Mouse (Mus musculus): ENCODE data around the gene Vgf. TPM values are rescaled to one million over a fixed set of nuclear protein-coding genes. Genes with fewer than 3 reads are reported as not detected.

The Vgf gene
- 0.28 TPM for polyA plus RNA-seq (2012; fragmentation: generic; extraction: Trizol)
- long read RNA-seq, experiment 1: 0 reads
- long read RNA-seq, experiment 2: 0 reads

DNA sequence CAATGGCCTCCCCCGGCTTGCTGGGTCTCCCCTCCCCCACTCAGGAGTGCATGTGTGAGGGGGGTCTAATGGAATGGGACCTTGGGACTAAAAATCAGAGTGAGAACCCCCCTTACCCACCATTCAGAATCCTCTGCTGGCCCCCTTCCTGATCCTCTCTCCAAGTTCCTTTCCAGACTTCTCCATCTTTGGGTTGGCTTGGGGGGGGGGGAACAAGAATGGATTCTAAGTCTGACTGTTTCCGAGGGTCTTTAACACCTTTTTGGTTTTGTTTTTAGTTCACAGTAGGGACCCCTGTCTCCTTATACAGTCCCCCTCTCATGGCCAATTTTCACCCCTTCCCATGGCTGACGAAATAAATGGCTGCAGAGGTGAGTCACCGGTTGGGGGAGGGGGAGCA, at the start of gene Vgf:
Gene Vgf, plus strand, starts transcription at position 301 of the 400 bp plus-strand sequence.
- TF ChIP-seq MYOD1 (IDR thresholded peaks at IDR 0.05; ENCODE audit: control insufficient read depth, insufficient read length, low read depth): no peak
- TF ChIP-seq MYOG (IDR thresholded peaks at IDR 0.05; ENCODE audit: control insufficient read depth, extremely low read depth, insufficient read length): no peak
- no peak for TF ChIP-seq USF1 (IDR thresholded peaks at IDR 0.05; ENCODE audit: low read depth)
- no peak for TF ChIP-seq CTCF (IDR thresholded peaks at IDR 0.05; ENCODE audit: control insufficient read depth, insufficient read depth, insufficient read length)
- no peak for TF ChIP-seq MAX (IDR thresholded peaks at IDR 0.05)
- TF ChIP-seq FOSL1 (IDR thresholded peaks at IDR 0.05; ENCODE audit: insufficient read depth, low read length, poor library complexity, severe bottlenecking): no peak
- no peak for TF ChIP-seq CEBPB (IDR thresholded peaks at IDR 0.05; ENCODE audit: low read depth)
- H3K4me3 ChIP-seq (ENCODE audit: insufficient read depth, poor library complexity, severe bottlenecking): no peak within 1 kb of the TSS

DNA sequence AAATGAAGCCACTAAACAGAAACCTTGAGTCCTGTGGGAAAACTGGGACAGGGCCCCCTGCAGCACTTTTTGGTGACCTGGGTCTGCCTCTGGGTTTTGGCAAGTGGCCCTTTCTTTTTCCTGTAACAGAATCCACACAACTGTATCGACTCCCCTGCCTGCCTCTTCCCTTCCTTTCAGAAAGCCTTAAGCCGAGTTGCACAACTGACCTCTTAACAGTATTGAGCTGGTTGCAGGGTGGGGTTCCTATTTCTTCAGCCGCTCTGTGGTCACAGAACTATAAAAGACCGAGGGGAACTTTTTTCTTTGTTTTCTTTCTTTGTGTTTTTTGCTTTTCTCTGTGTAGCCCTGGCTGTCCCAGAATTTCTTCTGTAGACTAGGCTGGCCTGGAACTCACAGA, 48.4 kb upstream of the Vgf start:
- TF ChIP-seq USF1 (IDR thresholded peaks at IDR 0.05; ENCODE audit: low read depth) (no peak), CEBPB (IDR thresholded peaks at IDR 0.05; ENCODE audit: low read depth) (no peak)
- H3K79me2 ChIP-seq (ENCODE audit: control insufficient read depth, insufficient read depth): no peaks in the 10 kb centered on the region

More for the DNA sequence above, at the start of gene Vgf:
- Histone ChIP-seq H3K27me3 (ENCODE audit: control insufficient read depth, insufficient read depth, insufficient read length) (no peaks in the 10 kb centered on the region), H3K79me2 (ENCODE audit: control insufficient read depth, insufficient read depth) (no peaks in the 10 kb centered on the region), H3K36me3 (ENCODE audit: control insufficient read depth, insufficient read depth) (no peaks in the 10 kb centered on the region), H3K79me3 (ENCODE audit: low read depth) (no peaks in the 10 kb centered on the region), H3ac (ENCODE audit: control insufficient read depth, insufficient read length, low read depth) (no peak within 1 kb of the TSS)

DNA sequence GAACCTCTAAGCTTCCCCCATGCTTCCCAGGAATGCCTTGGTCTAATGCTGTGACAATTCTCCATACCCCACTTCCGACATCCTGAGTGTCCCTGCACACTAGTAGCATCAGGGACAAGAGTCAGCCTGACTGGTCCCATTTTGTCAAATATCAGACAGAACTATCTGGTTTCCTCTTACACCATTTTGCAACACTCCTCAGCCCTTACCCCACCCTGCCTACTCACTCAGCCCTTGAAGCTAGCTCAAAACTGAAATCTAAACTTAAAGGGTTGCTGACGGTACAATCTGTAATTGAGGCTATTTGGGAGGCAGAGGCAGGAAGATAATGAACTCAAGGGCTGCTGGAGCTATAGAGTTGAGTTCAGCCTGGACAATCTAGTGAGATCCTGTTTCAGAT, 46.4 kb upstream of the Vgf start:
- H3ac ChIP-seq (ENCODE audit: control insufficient read depth, insufficient read length, low read depth): no peak overlapping the region
- H3K27me3 ChIP-seq (ENCODE audit: control insufficient read depth, insufficient read depth, insufficient read length): no peaks in the 10 kb centered on the region
- H3K36me3 ChIP-seq (ENCODE audit: control insufficient read depth, insufficient read depth): peaks cover 24% of the 10 kb centered on the region
- no peaks in the 10 kb centered on the region for H3K79me3 ChIP-seq (ENCODE audit: low read depth)
- H3K79me2 ChIP-seq (ENCODE audit: control insufficient read depth, insufficient read depth): no peaks in the 10 kb centered on the region
- H3K4me3 ChIP-seq (ENCODE audit: insufficient read depth, poor library complexity, severe bottlenecking): no peak overlapping the region
- TF ChIP-seq MYOG (IDR thresholded peaks at IDR 0.05; ENCODE audit: control insufficient read depth, extremely low read depth, insufficient read length) (no peak), USF1 (IDR thresholded peaks at IDR 0.05; ENCODE audit: low read depth) (no peak), MYOD1 (IDR thresholded peaks at IDR 0.05; ENCODE audit: control insufficient read depth, insufficient read length, low read depth) (no peak), MAX (IDR thresholded peaks at IDR 0.05) (no peak), FOSL1 (IDR thresholded peaks at IDR 0.05; ENCODE audit: insufficient read depth, low read length, poor library complexity, severe bottlenecking) (no peak), CEBPB (IDR thresholded peaks at IDR 0.05; ENCODE audit: low read depth) (no peak)

More for the DNA sequence above, 48.4 kb upstream of the Vgf start:
- Histone ChIP-seq H3K79me3 (ENCODE audit: low read depth) (no peaks in the 10 kb centered on the region), H3K36me3 (ENCODE audit: control insufficient read depth, insufficient read depth) (peaks cover 12% of the 10 kb centered on the region), H3K4me3 (ENCODE audit: insufficient read depth, poor library complexity, severe bottlenecking) (no peak overlapping the region), H3K27me3 (ENCODE audit: control insufficient read depth, insufficient read depth, insufficient read length) (no peaks in the 10 kb centered on the region), H3ac (ENCODE audit: control insufficient read depth, insufficient read length, low read depth) (no peak overlapping the region)

DNA sequence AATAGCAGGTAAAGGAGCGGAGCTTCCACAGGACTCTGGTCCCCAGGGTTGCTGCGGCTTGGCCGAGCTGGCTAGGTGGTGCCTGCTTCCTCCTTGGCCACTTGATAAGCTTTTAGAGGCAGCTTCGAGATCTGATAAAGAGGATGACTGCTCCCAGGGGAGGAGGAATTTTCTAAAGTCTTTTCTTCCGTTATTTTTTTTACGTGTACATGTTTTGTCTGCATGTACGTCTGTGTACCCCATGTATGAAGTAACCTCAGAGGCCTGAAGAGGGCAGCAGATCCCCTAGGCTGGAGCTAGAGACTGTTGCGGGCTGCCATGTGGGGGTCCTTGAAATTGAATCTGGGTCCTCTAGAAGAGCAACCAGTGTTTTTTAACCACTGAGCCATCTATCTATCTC, 45.2 kb upstream of the Vgf start:
- Histone ChIP-seq H3K79me2 (ENCODE audit: control insufficient read depth, insufficient read depth) (peaks cover 11% of the 10 kb centered on the region), H3K79me3 (ENCODE audit: low read depth) (no peaks in the 10 kb centered on the region), H3K27me3 (ENCODE audit: control insufficient read depth, insufficient read depth, insufficient read length) (no peaks in the 10 kb centered on the region), H3K4me3 (ENCODE audit: insufficient read depth, poor library complexity, severe bottlenecking) (no peak overlapping the region), H3K36me3 (ENCODE audit: control insufficient read depth, insufficient read depth) (peaks cover 24% of the 10 kb centered on the region), H3ac (ENCODE audit: control insufficient read depth, insufficient read length, low read depth) (no peak overlapping the region)
- TF ChIP-seq MYOD1 (IDR thresholded peaks at IDR 0.05; ENCODE audit: control insufficient read depth, insufficient read length, low read depth) (no peak), CEBPB (IDR thresholded peaks at IDR 0.05; ENCODE audit: low read depth) (no peak), USF1 (IDR thresholded peaks at IDR 0.05; ENCODE audit: low read depth) (no peak), CTCF (IDR thresholded peaks at IDR 0.05; ENCODE audit: control insufficient read depth, insufficient read depth, insufficient read length) (no peak)

DNA sequence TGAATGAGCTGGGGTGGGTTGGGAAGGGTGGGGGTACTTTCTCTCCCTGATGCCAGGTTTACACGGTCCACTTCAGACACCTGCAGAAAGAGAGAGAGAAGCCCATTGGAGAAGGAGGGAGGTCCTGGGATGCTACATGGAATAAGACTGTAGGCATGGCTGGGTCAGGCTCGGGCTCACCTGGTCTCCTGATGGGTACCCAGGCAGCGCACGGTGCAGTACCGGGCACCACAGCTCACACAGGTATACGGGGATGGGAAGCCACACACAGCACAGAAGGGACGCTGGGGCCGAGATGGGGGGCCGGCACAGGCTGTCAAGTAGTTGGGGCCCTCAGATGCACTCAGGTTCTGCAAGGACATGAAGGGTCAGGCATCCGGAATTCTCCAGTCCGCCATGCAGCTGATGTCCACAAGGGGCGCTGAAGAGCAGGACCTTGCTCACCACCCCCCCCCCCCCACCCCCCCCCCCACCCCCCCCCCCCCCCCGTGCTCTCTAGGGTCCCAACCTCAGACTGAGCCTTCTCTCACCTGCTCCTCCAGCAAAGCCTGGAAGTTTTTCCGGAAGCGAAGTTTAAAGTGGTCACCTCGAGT, 43.8 kb upstream of the Vgf start:
- Histone ChIP-seq H3K36me3 (ENCODE audit: control insufficient read depth, insufficient read depth) (peaks cover 24% of the 10 kb centered on the region), H3ac (ENCODE audit: control insufficient read depth, insufficient read length, low read depth) (no peak overlapping the region), H3K27me3 (ENCODE audit: control insufficient read depth, insufficient read depth, insufficient read length) (no peaks in the 10 kb centered on the region), H3K4me3 (ENCODE audit: insufficient read depth, poor library complexity, severe bottlenecking) (no peak overlapping the region), H3K79me3 (ENCODE audit: low read depth) (no peaks in the 10 kb centered on the region), H3K79me2 (ENCODE audit: control insufficient read depth, insufficient read depth) (peaks cover 18% of the 10 kb centered on the region)
- TF ChIP-seq USF1 (IDR thresholded peaks at IDR 0.05; ENCODE audit: low read depth): no peak
- TF ChIP-seq CTCF (IDR thresholded peaks at IDR 0.05; ENCODE audit: control insufficient read depth, insufficient read depth, insufficient read length): peak; percentile 35

DNA sequence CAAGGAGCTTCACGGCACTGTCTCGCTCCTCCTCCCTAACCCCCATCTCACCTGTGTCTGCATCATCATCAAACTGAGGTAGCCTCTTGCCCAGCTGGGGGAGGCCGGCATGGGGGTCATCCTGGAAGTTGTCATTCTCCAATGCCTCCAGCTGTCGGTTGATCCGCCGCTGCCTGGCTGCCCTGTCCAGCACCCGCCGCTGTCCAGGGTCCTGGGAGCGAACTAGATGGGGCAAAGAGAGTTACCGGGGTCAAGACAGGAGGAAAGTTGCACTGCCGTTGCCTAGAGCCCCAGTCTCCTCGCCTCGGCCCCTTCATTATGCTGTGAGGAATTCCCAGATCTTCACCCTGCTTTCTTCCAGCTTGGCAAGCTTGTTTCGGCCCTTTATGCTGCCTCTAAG, 41.4 kb upstream of the Vgf start:
- peaks cover 6% of the 10 kb centered on the region for H3K79me3 ChIP-seq (ENCODE audit: low read depth)
- H3K79me2 ChIP-seq (ENCODE audit: control insufficient read depth, insufficient read depth): peaks cover 34% of the 10 kb centered on the region
- H3K36me3 ChIP-seq (ENCODE audit: control insufficient read depth, insufficient read depth): peaks cover 27% of the 10 kb centered on the region
- H3K27me3 ChIP-seq (ENCODE audit: control insufficient read depth, insufficient read depth, insufficient read length): no peaks in the 10 kb centered on the region
- H3ac ChIP-seq (ENCODE audit: control insufficient read depth, insufficient read length, low read depth): no peak overlapping the region
- TF ChIP-seq CTCF (IDR thresholded peaks at IDR 0.05; ENCODE audit: control insufficient read depth, insufficient read depth, insufficient read length) (no peak), MYOD1 (IDR thresholded peaks at IDR 0.05; ENCODE audit: control insufficient read depth, insufficient read length, low read depth) (no peak), MAX (IDR thresholded peaks at IDR 0.05) (no peak), FOSL1 (IDR thresholded peaks at IDR 0.05; ENCODE audit: insufficient read depth, low read length, poor library complexity, severe bottlenecking) (no peak)
- H3K4me3 ChIP-seq (ENCODE audit: insufficient read depth, poor library complexity, severe bottlenecking): no peak overlapping the region

All from C2C12 (cell line).